Comparison of ENCODE assay signal across 7 mouse cellular contexts in the genomic region with DNA sequence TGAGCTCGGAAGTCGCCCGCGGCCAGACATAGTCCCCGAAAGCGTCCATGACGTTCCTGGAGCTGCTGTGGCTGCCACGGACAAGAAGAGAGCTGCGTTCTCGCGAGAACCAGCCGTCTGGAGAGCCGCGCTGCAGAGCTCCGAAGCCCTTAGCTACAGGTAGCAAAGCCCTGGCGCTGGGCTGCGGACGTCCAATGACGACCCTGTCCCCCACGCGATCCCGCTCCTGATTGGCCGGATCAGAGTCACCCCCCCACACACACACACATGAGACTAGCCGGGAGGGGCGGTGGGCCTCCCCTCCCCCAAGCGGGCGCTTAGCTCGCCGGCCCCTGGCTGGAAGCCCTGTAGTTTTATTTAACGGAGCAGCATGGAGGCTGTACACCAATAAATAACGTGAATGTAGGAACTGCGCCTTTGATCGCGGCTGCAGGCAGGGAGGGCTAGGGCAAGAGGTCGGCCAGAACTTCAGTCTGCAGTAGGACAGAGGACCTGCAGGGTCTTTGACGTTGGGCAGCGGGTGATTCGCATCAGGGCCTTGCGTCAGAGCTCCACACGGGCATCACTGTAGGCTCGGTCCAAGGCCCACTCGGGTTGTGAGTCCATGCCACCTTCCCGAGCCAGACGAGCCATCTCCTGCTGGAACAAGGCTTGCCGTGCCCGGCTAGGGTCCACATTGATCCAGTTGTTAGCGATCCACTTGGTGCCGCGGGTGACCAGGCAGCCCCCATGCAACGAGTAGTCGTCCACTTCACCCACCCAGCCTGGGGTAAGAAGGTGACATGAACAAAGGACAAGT. TPM values are rescaled to one million over a fixed set of nuclear protein-coding genes. Genes with fewer than 3 reads are reported as not detected.
DNase-seq lines count a peak whose midpoint lies in the region; ATAC-seq and TF ChIP-seq lines count a peak whose summit lies in the region.

TSS of gene Wdr6 (minus strand) at position 195 of the 799 bp plus-strand sequence.

- TF ChIP-seq POLR2A in spleen, adult 2 months (IDR thresholded peaks at IDR 0.05; ENCODE audit: low read depth, low read length), result peak; percentile 48; the same call in 1 of the 2 replicates

- H3K4me3 ChIP-seq in embryonic facial prominence, embryonic 12.5 days, result peak within 1 kb of the TSS; percentile 90
- H3K4me3 ChIP-seq in limb, embryonic 11.5 days (ENCODE audit: low read depth, low read length), result peak within 1 kb of the TSS; percentile 87
- H3K4me3 ChIP-seq in midbrain, embryonic 14.5 days (replicated peaks; ENCODE audit: low read depth, low read length), result peak within 1 kb of the TSS; percentile 77
- peak within 1 kb of the TSS; percentile 96 for H3K4me3 ChIP-seq in spleen, adult 2 months (ENCODE audit: extremely low read depth, insufficient read depth, insufficient read length)

- H3K36me3 ChIP-seq in embryonic facial prominence, embryonic 12.5 days, result peaks cover 32% of the 10 kb centered on the region
- peaks cover 4% of the 10 kb centered on the region; the same call in 1 of the 2 replicates for H3K36me3 ChIP-seq in limb, embryonic 11.5 days (ENCODE audit: control insufficient read depth, insufficient read depth, low read length)
- H3K36me3 ChIP-seq in midbrain, embryonic 14.5 days (ENCODE audit: control insufficient read depth, insufficient read depth, low read length), result peaks cover 44% of the 10 kb centered on the region
- peaks cover 4% of the 10 kb centered on the region; the same call in 1 of the 2 replicates for H3K36me3 ChIP-seq in spleen, adult 2 months (ENCODE audit: control insufficient read depth, insufficient read depth, low read length)

- peaks cover 51% of the 10 kb centered on the region for H3K4me1 ChIP-seq in embryonic facial prominence, embryonic 12.5 days
- H3K4me1 ChIP-seq in limb, embryonic 11.5 days (ENCODE audit: control insufficient read depth, insufficient read depth, low read length), result peaks cover 20% of the 10 kb centered on the region; the same call in 1 of the 2 replicates
- H3K4me1 ChIP-seq in midbrain, embryonic 14.5 days (ENCODE audit: control insufficient read depth, insufficient read depth, low read length), result peaks cover 51% of the 10 kb centered on the region
- H3K4me1 ChIP-seq in spleen, adult 2 months (ENCODE audit: control insufficient read depth, insufficient read depth, insufficient read length), result peaks cover 3% of the 10 kb centered on the region; the same call in 1 of the 2 replicates

- peak within 1 kb of the TSS; percentile 70 for H3K4me2 ChIP-seq in embryonic facial prominence, embryonic 12.5 days (replicated peaks)
- H3K4me2 ChIP-seq in limb, embryonic 11.5 days (ENCODE audit: low read depth, severe bottlenecking), result peak within 1 kb of the TSS; percentile 88
- H3K4me2 ChIP-seq in midbrain, embryonic 14.5 days (ENCODE audit: low read length), result peak within 1 kb of the TSS; percentile 91

- 6% methylated on average over 51 of the region's 51 CpGs for WGBS in embryonic facial prominence, embryonic 12.5 days
- WGBS in limb, embryonic 11.5 days, result 6% methylated on average over 51 of the region's 51 CpGs
- 4% methylated on average over 51 of the region's 51 CpGs for WGBS in midbrain, embryonic 14.5 days
- WGBS in spleen, adult 2 months, result 9% methylated on average over 51 of the region's 51 CpGs

- peak within 1 kb of the TSS; percentile 91 for H3K27ac ChIP-seq in embryonic facial prominence, embryonic 12.5 days
- H3K27ac ChIP-seq in limb, embryonic 11.5 days (replicated peaks; ENCODE audit: low read depth, low read length), result peak within 1 kb of the TSS; percentile 90
- peak within 1 kb of the TSS; percentile 98 for H3K27ac ChIP-seq in midbrain, embryonic 14.5 days (replicated peaks; ENCODE audit: low read depth, low read length)
- peak within 1 kb of the TSS; percentile 88 for H3K27ac ChIP-seq in spleen, adult 2 months (ENCODE audit: insufficient read depth, low read length)

- ATAC-seq in embryonic facial prominence, embryonic 12.5 days (ENCODE audit: insufficient number of reproducible peaks, insufficient read depth, low FRiP score, low TSS enrichment), result peak; percentile 95
- ATAC-seq in limb, embryonic 11.5 days (ENCODE audit: insufficient number of reproducible peaks, low FRiP score, low TSS enrichment, low read depth), result peak; percentile 96
- peak; percentile 97 for ATAC-seq in midbrain, embryonic 14.5 days (ENCODE audit: low FRiP score, low TSS enrichment)

- no peak for TF ChIP-seq CTCF in spleen, adult 2 months (IDR thresholded peaks at IDR 0.05; ENCODE audit: extremely low read depth, insufficient read depth, insufficient read length, insufficient replicate concordance)

- peak; percentile 93 for DNase-seq in adrenal gland, postnatal 25 days
- peak; percentile 100 for DNase-seq in heart, adult 11 months
- peak; percentile 89 for DNase-seq in kidney, adult 18-20 months
- peak; percentile 97 for DNase-seq in limb, embryonic 11.5 days (ENCODE audit: low spot score)
- peak; percentile 98 for DNase-seq in midbrain, embryonic 14.5 days
- peak; percentile 85 to 92 for DNase-seq in spleen, adult 2 months (ENCODE audit: low read depth in 1 of 2, low spot score in 2 of 2)

- no peaks in the 10 kb centered on the region for H3K27me3 ChIP-seq in embryonic facial prominence, embryonic 12.5 days
- no peaks in the 10 kb centered on the region for H3K27me3 ChIP-seq in limb, embryonic 11.5 days (ENCODE audit: control insufficient read depth, insufficient read depth, low read length)
- H3K27me3 ChIP-seq in midbrain, embryonic 14.5 days (ENCODE audit: control insufficient read depth, insufficient read depth, low read length), result no peaks in the 10 kb centered on the region
- H3K27me3 ChIP-seq in spleen, adult 2 months (ENCODE audit: control insufficient read depth, insufficient read depth, low read length), result no peaks in the 10 kb centered on the region

- H3K9ac ChIP-seq in embryonic facial prominence, embryonic 12.5 days, result peak within 1 kb of the TSS; percentile 89
- H3K9ac ChIP-seq in limb, embryonic 11.5 days (ENCODE audit: low read length), result peak within 1 kb of the TSS; percentile 80
- peak within 1 kb of the TSS; percentile 94 for H3K9ac ChIP-seq in midbrain, embryonic 14.5 days (replicated peaks; ENCODE audit: low read length)

- no peaks in the 10 kb centered on the region for H3K9me3 ChIP-seq in embryonic facial prominence, embryonic 12.5 days
- no peaks in the 10 kb centered on the region for H3K9me3 ChIP-seq in limb, embryonic 11.5 days (ENCODE audit: control insufficient read depth, low read length)
- no peaks in the 10 kb centered on the region for H3K9me3 ChIP-seq in midbrain, embryonic 14.5 days (ENCODE audit: control insufficient read depth, low read length)

RNA-seq across cellular contexts. Expression of gene Wdr6, which starts in this region (rescaled TPM):
- 90.9 and 141 TPM in 2 replicates for total RNA-seq in adrenal gland, postnatal 25 days (2021)
- 215 and 220 TPM in 2 replicates for polyA plus RNA-seq in embryonic facial prominence, embryonic 12.5 days (2016; fragmentation: Nextera tagmentation; extraction: Ambion mirVana)
- 152 and 167 TPM in 2 replicates for polyA plus RNA-seq in limb, embryonic 11.5 days (2014; fragmentation: Nextera tagmentation; extraction: Ambion mirVana)
- polyA plus RNA-seq in midbrain, embryonic 14.5 days (2014; fragmentation: Nextera tagmentation; extraction: Ambion mirVana), result 273 and 274 TPM in 2 replicates
- polyA plus RNA-seq in spleen, adult 2 months (2012; rRNA removed), result 36.0 and 44.4 TPM in 2 replicates

Comparison
In these comparisons a context has a peak if more than half of its experiments do, and no peak if none do; other contexts are left out.
1. Peak in every context shown above with its lines: DNase-seq, ATAC-seq, H3K4me3 ChIP-seq and H3K27ac ChIP-seq.